Comparison of ENCODE assay signal across 8 mouse cellular contexts in the genomic region with DNA sequence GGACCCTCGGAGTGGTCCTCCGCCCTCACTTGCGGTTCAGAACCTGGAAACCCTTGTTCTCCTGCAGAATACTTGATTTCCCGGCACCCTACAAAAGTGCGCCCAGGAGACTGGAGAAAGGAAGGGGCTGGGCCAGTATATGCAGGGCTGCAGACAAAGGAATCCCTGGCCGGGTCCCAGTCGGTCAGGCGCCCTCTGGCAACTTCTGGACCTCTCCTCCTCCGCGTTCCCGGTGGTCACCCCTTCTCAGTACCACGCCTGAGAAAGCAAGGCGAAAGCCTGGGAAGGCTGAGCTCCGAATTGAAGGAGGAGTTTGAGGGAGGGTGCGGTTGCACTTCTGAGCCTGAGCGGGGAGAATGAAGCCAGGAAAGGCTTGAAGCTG.
A peak's percentile ranks its signal among the peaks of the same experiment; 100 is the strongest.
DNase-seq lines count a peak whose midpoint lies in the region; ATAC-seq lines count a peak whose summit lies in the region.

No protein-coding gene starts in this region.

- ATAC-seq in forebrain, embryonic 11.5 days (replicated peaks; ENCODE audit: low FRiP score) = peak; percentile 45; the same call in 1 of the 2 replicates
- peak; percentile 71; the same call in 1 of the 2 replicates for ATAC-seq in hindbrain, embryonic 15.5 days (ENCODE audit: low FRiP score, low read depth)
- no peak for ATAC-seq in liver, embryonic 16.5 days (ENCODE audit: low read depth)
- no peak for ATAC-seq in megakaryocyte-erythroid progenitor cell, adult 5-6 weeks (replicated peaks; ENCODE audit: low FRiP score, low TSS enrichment, poor library complexity, severe bottlenecking)

- DNase-seq in gastrocnemius, postnatal 14 days = peak; percentile 16
- no peak for DNase-seq in gastrocnemius, adult 8-10 months (ENCODE audit: low spot score in 2 of 2)
- DNase-seq in forebrain, embryonic 11.5 days (ENCODE audit: low spot score) = peak; percentile 53
- DNase-seq in ovary, adult 18-20 months (ENCODE audit: low spot score) = peak; percentile 17
- no peak for DNase-seq in cerebellum, adult 9-10 months

- 13% methylated on average over 16 of the region's 16 CpGs for WGBS in forebrain, embryonic 11.5 days
- WGBS in hindbrain, embryonic 15.5 days = 13% methylated on average over 16 of the region's 16 CpGs
- WGBS in liver, embryonic 16.5 days (ENCODE audit: insufficient replicate concordance) = 11% methylated on average over 16 of the region's 16 CpGs

- no peaks in the 10 kb centered on the region for H3K9me3 ChIP-seq in forebrain, embryonic 11.5 days (ENCODE audit: control insufficient read depth, low read length)
- H3K9me3 ChIP-seq in hindbrain, embryonic 15.5 days = no peaks in the 10 kb centered on the region
- no peaks in the 10 kb centered on the region for H3K9me3 ChIP-seq in liver, embryonic 16.5 days (replicated peaks; ENCODE audit: control insufficient read depth, low read length)

- no peaks in the 10 kb centered on the region for H3K36me3 ChIP-seq in forebrain, embryonic 11.5 days (ENCODE audit: control insufficient read depth, insufficient read depth, low read length)
- no peaks in the 10 kb centered on the region for H3K36me3 ChIP-seq in hindbrain, embryonic 15.5 days
- H3K36me3 ChIP-seq in liver, embryonic 16.5 days (ENCODE audit: control insufficient read depth, insufficient read depth) = no peaks in the 10 kb centered on the region

- intact Hi-C loops in gastrocnemius, postnatal 14 days (cut with DNase I; ENCODE audit: low total_unique reads) = no loop called here

- no peaks in the 10 kb centered on the region for H3K27me3 ChIP-seq in forebrain, embryonic 11.5 days (ENCODE audit: control insufficient read depth, insufficient read depth, low read length)
- no peaks in the 10 kb centered on the region for H3K27me3 ChIP-seq in hindbrain, embryonic 15.5 days
- H3K27me3 ChIP-seq in liver, embryonic 16.5 days (ENCODE audit: control insufficient read depth, insufficient read depth, low read depth, low read length) = peaks cover 2% of the 10 kb centered on the region; the same call in 1 of the 2 replicates

- H3K9ac ChIP-seq in forebrain, embryonic 11.5 days (ENCODE audit: low read length) = peak overlapping the region; percentile 4; the same call in 1 of the 2 replicates
- H3K9ac ChIP-seq in hindbrain, embryonic 15.5 days = 0 out of 2 replicates have a peak overlapping the region, but pooled peaks have one; percentile 29
- no peak overlapping the region for H3K9ac ChIP-seq in liver, embryonic 16.5 days (ENCODE audit: low read depth, low read length)

- H3K4me2 ChIP-seq in forebrain, embryonic 11.5 days (ENCODE audit: low read depth, low read length, severe bottlenecking) = peak overlapping the region; percentile 48
- peak overlapping the region; percentile 62 for H3K4me2 ChIP-seq in hindbrain, embryonic 15.5 days
- peak overlapping the region; percentile 38 for H3K4me2 ChIP-seq in liver, embryonic 16.5 days (ENCODE audit: low read depth, low read length)

- H3K27ac ChIP-seq in forebrain, embryonic 11.5 days (ENCODE audit: low read depth, low read length) = no peak overlapping the region
- no peak overlapping the region for H3K27ac ChIP-seq in hindbrain, embryonic 15.5 days (replicated peaks)
- no peak overlapping the region for H3K27ac ChIP-seq in liver, embryonic 16.5 days (ENCODE audit: low read length)

- H3K4me3 ChIP-seq in forebrain, embryonic 11.5 days (ENCODE audit: low read depth, low read length) = peak overlapping the region; percentile 15; the same call in 1 of the 2 replicates
- H3K4me3 ChIP-seq in hindbrain, embryonic 15.5 days = peak overlapping the region; percentile 34
- peak overlapping the region; percentile 14; the same call in 1 of the 2 replicates for H3K4me3 ChIP-seq in liver, embryonic 16.5 days (ENCODE audit: low read depth, low read length)

- no peaks in the 10 kb centered on the region for H3K4me1 ChIP-seq in forebrain, embryonic 11.5 days (replicated peaks; ENCODE audit: control insufficient read depth, insufficient read depth, low read length)
- H3K4me1 ChIP-seq in hindbrain, embryonic 15.5 days (replicated peaks) = peaks cover 13% of the 10 kb centered on the region; the same call in 1 of the 2 replicates
- H3K4me1 ChIP-seq in liver, embryonic 16.5 days (ENCODE audit: control insufficient read depth, low read depth, low read length) = no peaks in the 10 kb centered on the region

Comparison
In these comparisons a context has a peak if more than half of its experiments do, and no peak if none do; other contexts are left out.
1. DNase-seq: peak in gastrocnemius, postnatal 14 days (single experiment), forebrain, embryonic 11.5 days (single experiment) and ovary, adult 18-20 months (single experiment); none in gastrocnemius, adult 8-10 months (0 of 2) and cerebellum, adult 9-10 months (single experiment).
2. ATAC-seq: peak in forebrain, embryonic 11.5 days (single experiment) and hindbrain, embryonic 15.5 days (single experiment); none in liver, embryonic 16.5 days (single experiment) and megakaryocyte-erythroid progenitor cell, adult 5-6 weeks (single experiment).
3. Peak in every context shown above with its lines, with median percentiles within 50 percentile points of each other: H3K4me2 ChIP-seq and H3K4me3 ChIP-seq.